Mouse (Mus musculus): ENCODE results near the gene Pes1. TPM values are rescaled to one million over a fixed set of nuclear protein-coding genes. Genes with fewer than 3 reads are reported as not detected.

The Pes1 gene
- polyA plus RNA-seq, 1 experiment from 2014 or later, result 60.0 TPM

- H3K4me2 ChIP-seq, result peak overlapping the region; percentile 40
- ATAC-seq (ENCODE audit: low read depth) (peak; percentile 47), DNase-seq (no peak)
- no peaks in the 10 kb centered on the region for H3K9me3 ChIP-seq (replicated peaks)
- H3K27ac ChIP-seq, result no peak overlapping the region
- peak overlapping the region; percentile 44 for H3K4me3 ChIP-seq (replicated peaks)
- WGBS (ENCODE audit: insufficient replicate concordance), result 10% methylated on average over 15 of the region's 15 CpGs
- H3K27me3 ChIP-seq, result peaks cover 36% of the 10 kb centered on the region
- H3K4me1 ChIP-seq (replicated peaks), result peaks cover 6% of the 10 kb centered on the region; the same call in 1 of the 2 replicates
- peaks cover 21% of the 10 kb centered on the region for H3K36me3 ChIP-seq
- H3K9ac ChIP-seq, result no peak overlapping the region
These were observed 20.3 kb downstream of the Pes1 start for GRCm38 (mm10) chr11:3983863-3984745.

- 57% methylated on average over 3 of the region's 3 CpGs for whole genome bisulfite sequencing (ENCODE audit: insufficient replicate concordance)
- Histone ChIP-seq H3K4me1 (replicated peaks) (0 out of 2 replicates have a peak, but pooled peaks cover 4% of the 10 kb centered on the region), H3K36me3 (no peaks in the 10 kb centered on the region), H3K27me3 (peaks cover 15% of the 10 kb centered on the region), H3K4me2 (no peak overlapping the region), H3K4me3 (replicated peaks) (no peak overlapping the region), H3K9me3 (replicated peaks) (no peaks in the 10 kb centered on the region), H3K9ac (no peak overlapping the region), H3K27ac (no peak overlapping the region)
- ATAC-seq (ENCODE audit: low read depth), result no peak
- no peak for DNase-seq
These were observed 26.0 kb downstream of the Pes1 start for GRCm38 (mm10) chr11:3989748-3990147.

- H3K36me3 ChIP-seq, result no peaks in the 10 kb centered on the region
- WGBS (ENCODE audit: insufficient replicate concordance), result 67% methylated on average over 6 of the region's 6 CpGs
- no peak overlapping the region for H3K27ac ChIP-seq
- H3K4me3 ChIP-seq (replicated peaks), result no peak overlapping the region
- peaks cover 4% of the 10 kb centered on the region; the same call in 1 of the 2 replicates for H3K4me1 ChIP-seq (replicated peaks)
- peaks cover 28% of the 10 kb centered on the region for H3K27me3 ChIP-seq
- H3K9ac ChIP-seq, result no peak overlapping the region
- H3K9me3 ChIP-seq (replicated peaks), result no peaks in the 10 kb centered on the region
- ATAC-seq (ENCODE audit: low read depth), result no peak
- no peak for DNase-seq
- no peak overlapping the region for H3K4me2 ChIP-seq
These were observed 29.4 kb downstream of the Pes1 start for GRCm38 (mm10) chr11:3993132-3993531.

- H3K4me3 ChIP-seq (replicated peaks), result no peak overlapping the region
- peaks cover 36% of the 10 kb centered on the region for H3K27me3 ChIP-seq
- no peaks in the 10 kb centered on the region for H3K9me3 ChIP-seq (replicated peaks)
- no peaks in the 10 kb centered on the region for H3K36me3 ChIP-seq
- no peak for DNase-seq
- H3K27ac ChIP-seq, result no peak overlapping the region
- H3K9ac ChIP-seq, result no peak overlapping the region
- no peak overlapping the region for H3K4me2 ChIP-seq
- H3K4me1 ChIP-seq (replicated peaks), result peaks cover 10% of the 10 kb centered on the region; the same call in 1 of the 2 replicates
- WGBS (ENCODE audit: insufficient replicate concordance), result 71% methylated on average over 6 of the region's 6 CpGs
- ATAC-seq (ENCODE audit: low read depth), result no peak
These were observed 30.1 kb downstream of the Pes1 start for GRCm38 (mm10) chr11:3993914-3994313.

GRCm38 (mm10) chr11:3995511-3995910 lies 31.7 kb downstream of the Pes1 start:
- no peak for ATAC-seq (ENCODE audit: low read depth)
- 47% methylated on average over 5 of the region's 5 CpGs for WGBS (ENCODE audit: insufficient replicate concordance)

DNA sequence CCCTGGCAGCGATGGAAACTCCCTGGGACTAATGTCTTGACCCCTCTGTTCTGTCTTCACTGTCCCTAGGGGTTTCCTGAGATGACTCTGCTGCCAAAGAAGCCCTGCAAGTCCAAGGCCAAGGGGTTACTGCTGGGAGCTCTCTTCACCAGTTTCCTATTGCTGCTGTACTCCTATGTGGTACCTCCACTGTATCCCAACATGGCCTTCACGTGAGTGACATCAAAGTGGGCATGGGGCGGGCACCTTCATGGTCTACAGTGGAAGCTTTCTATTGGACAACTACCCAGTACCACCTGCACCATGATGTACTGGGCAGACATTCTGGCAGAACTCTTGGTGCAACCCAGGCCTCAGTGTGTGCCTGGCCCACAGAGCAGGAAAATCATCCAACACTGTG lies 33.1 kb downstream of the Pes1 start:
- no peak overlapping the region for H3K4me2 ChIP-seq
- peaks cover 10% of the 10 kb centered on the region; the same call in 1 of the 2 replicates for H3K4me1 ChIP-seq (replicated peaks)
- H3K36me3 ChIP-seq, result no peaks in the 10 kb centered on the region
- no peaks in the 10 kb centered on the region for H3K9me3 ChIP-seq (replicated peaks)
- no peak overlapping the region for H3K4me3 ChIP-seq (replicated peaks)
- ATAC-seq (ENCODE audit: low read depth) (no peak), DNase-seq (no peak)
- no peak overlapping the region for H3K27ac ChIP-seq
- peaks cover 54% of the 10 kb centered on the region for H3K27me3 ChIP-seq
- WGBS (ENCODE audit: insufficient replicate concordance), result 70% methylated on average over 3 of the region's 3 CpGs
- H3K9ac ChIP-seq, result no peak overlapping the region

More at GRCm38 (mm10) chr11:3995511-3995910, 31.7 kb downstream of the Pes1 start:
- Histone ChIP-seq H3K4me2 (no peak overlapping the region), H3K27ac (no peak overlapping the region), H3K36me3 (no peaks in the 10 kb centered on the region), H3K4me1 (replicated peaks) (peaks cover 10% of the 10 kb centered on the region; the same call in 1 of the 2 replicates), H3K9ac (no peak overlapping the region), H3K9me3 (replicated peaks) (no peaks in the 10 kb centered on the region), H3K4me3 (replicated peaks) (no peak overlapping the region), H3K27me3 (peaks cover 51% of the 10 kb centered on the region)
- no peak for DNase-seq

DNA sequence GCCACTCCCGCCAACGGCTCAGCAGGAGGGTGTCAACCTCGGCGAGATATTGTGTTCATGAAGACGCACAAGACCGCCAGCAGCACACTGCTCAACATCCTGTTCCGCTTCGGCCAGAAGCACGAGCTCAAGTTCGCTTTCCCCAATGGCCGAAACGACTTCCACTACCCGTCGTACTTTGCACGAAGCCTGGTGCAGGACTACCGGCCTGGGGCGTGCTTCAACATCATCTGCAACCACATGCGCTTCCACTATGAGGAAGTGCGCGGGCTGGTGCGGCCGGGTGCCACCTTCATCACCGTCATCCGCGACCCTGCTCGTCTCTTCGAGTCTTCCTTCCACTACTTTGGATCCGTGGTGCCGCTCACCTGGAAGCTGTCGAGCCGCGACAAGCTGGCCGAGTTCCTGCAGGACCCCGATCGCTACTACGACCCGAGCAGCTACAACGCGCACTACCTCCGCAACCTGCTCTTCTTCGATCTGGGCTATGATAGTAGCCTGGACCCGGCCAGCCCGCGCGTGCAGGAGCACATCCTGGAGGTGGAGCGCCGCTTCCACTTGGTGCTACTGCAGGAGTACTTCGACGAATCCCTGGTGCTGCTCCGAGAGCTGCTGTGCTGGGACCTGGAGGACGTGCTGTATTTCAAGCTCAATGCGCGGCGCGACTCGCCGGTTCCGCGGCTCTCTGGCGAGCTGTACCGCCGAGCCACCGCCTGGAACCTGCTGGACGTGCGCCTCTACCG lies 34.4 kb downstream of the Pes1 start:
- 5% methylated on average over 66 of the region's 66 CpGs for WGBS (ENCODE audit: insufficient replicate concordance)
- DNase-seq, result no peak
- peak overlapping the region; percentile 35 for H3K4me3 ChIP-seq (replicated peaks)
- no peak for ATAC-seq (ENCODE audit: low read depth)
- peaks cover 10% of the 10 kb centered on the region; the same call in 1 of the 2 replicates for H3K4me1 ChIP-seq (replicated peaks)
- H3K36me3 ChIP-seq, result no peaks in the 10 kb centered on the region
- H3K27me3 ChIP-seq, result peaks cover 51% of the 10 kb centered on the region
- no peaks in the 10 kb centered on the region for H3K9me3 ChIP-seq (replicated peaks)
- no peak overlapping the region for H3K27ac ChIP-seq
- H3K4me2 ChIP-seq, result peak overlapping the region; percentile 51
- no peak overlapping the region; the same call in 1 of the 2 replicates for H3K9ac ChIP-seq

DNA sequence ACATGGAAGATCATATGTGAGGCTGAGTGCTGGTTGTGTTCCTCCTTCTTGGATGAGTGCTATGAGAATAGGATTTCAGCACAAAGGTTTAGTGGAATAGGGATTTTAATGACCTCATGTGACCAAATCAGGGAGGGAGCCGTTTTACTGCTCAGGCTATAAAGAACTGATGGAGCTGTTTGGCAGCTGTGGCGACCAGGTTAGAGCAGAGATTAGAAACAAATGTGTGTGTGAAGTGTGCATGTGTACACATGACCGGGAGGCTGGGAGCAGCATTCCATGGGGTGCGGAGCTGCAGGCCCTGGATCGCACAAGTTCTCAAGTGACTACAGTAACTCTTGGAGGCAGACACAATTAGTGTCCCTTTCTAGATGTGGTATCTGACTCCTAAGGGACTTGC lies 35.8 kb downstream of the Pes1 start:
- no peak overlapping the region for H3K4me3 ChIP-seq (replicated peaks)
- H3K9me3 ChIP-seq (replicated peaks), result no peaks in the 10 kb centered on the region
- DNase-seq (no peak), ATAC-seq (ENCODE audit: low read depth) (no peak)
- H3K9ac ChIP-seq, result no peak overlapping the region
- peaks cover 10% of the 10 kb centered on the region; the same call in 1 of the 2 replicates for H3K4me1 ChIP-seq (replicated peaks)
- H3K4me2 ChIP-seq, result no peak overlapping the region
- no peaks in the 10 kb centered on the region for H3K36me3 ChIP-seq
- H3K27ac ChIP-seq, result no peak overlapping the region
- H3K27me3 ChIP-seq, result peaks cover 51% of the 10 kb centered on the region
- 69% methylated on average over 5 of the region's 5 CpGs for WGBS (ENCODE audit: insufficient replicate concordance)

DNA sequence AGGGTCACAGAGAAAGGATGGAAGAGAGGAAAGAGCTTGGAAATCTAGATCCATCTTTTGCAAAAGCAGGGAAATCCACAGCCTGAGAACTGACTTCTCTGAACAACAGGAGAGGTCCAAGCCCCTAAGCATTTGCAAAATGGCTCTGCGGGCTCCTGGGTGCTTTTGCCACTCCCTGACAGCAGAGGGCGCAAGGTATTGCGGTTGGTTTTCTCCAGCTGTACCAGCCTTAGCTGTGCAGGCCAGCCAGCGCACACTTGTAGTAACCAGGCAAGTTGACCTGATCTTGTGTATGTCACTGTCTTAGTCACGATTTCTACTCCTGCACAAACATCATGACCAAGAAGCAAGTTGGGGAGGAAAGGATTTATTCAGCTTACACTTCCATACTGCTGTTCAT lies 37.8 kb downstream of the Pes1 start:
- H3K9me3 ChIP-seq (replicated peaks), result no peaks in the 10 kb centered on the region
- no peak overlapping the region for H3K27ac ChIP-seq
- no peak overlapping the region for H3K9ac ChIP-seq
- H3K36me3 ChIP-seq, result no peaks in the 10 kb centered on the region
- ATAC-seq (ENCODE audit: low read depth), result no peak
- H3K4me2 ChIP-seq, result no peak overlapping the region
- H3K27me3 ChIP-seq, result peaks cover 45% of the 10 kb centered on the region
- WGBS (ENCODE audit: insufficient replicate concordance), result 2% methylated on average over 5 of the region's 5 CpGs
- H3K4me1 ChIP-seq (replicated peaks), result peaks cover 10% of the 10 kb centered on the region; the same call in 1 of the 2 replicates
- peak; percentile 26 for DNase-seq
- H3K4me3 ChIP-seq (replicated peaks), result no peak overlapping the region

- DNase-seq (no peak), ATAC-seq (ENCODE audit: low read depth) (no peak)
- peaks cover 9% of the 10 kb centered on the region for H3K27me3 ChIP-seq
- H3K4me3 ChIP-seq (replicated peaks), result no peak overlapping the region
- H3K9me3 ChIP-seq (replicated peaks), result no peaks in the 10 kb centered on the region
- no peaks in the 10 kb centered on the region for H3K4me1 ChIP-seq (replicated peaks)
- H3K27ac ChIP-seq, result no peak overlapping the region
- no peak overlapping the region for H3K9ac ChIP-seq
- H3K36me3 ChIP-seq, result no peaks in the 10 kb centered on the region
- no peak overlapping the region for H3K4me2 ChIP-seq
- WGBS (ENCODE audit: insufficient replicate concordance), result 28% methylated on average over 5 of the region's 5 CpGs
These were observed 41.5 kb downstream of the Pes1 start for GRCm38 (mm10) chr11:4005220-4005805.

- DNase-seq, result no peak
- no peak overlapping the region for H3K4me3 ChIP-seq (replicated peaks)
- no peak overlapping the region for H3K27ac ChIP-seq
- no peaks in the 10 kb centered on the region for H3K9me3 ChIP-seq (replicated peaks)
- no peaks in the 10 kb centered on the region for H3K4me1 ChIP-seq (replicated peaks)
- no peak overlapping the region for H3K9ac ChIP-seq
- H3K4me2 ChIP-seq, result no peak overlapping the region
- no peaks in the 10 kb centered on the region for H3K27me3 ChIP-seq
- no peaks in the 10 kb centered on the region for H3K36me3 ChIP-seq
- WGBS (ENCODE audit: insufficient replicate concordance), result 69% methylated on average over 3 of the region's 3 CpGs
- ATAC-seq (ENCODE audit: low read depth), result no peak
These were observed 42.7 kb downstream of the Pes1 start for GRCm38 (mm10) chr11:4006462-4006861.

All from liver, embryonic 13.5 days (tissue).